Mouse (Mus musculus) skeletal muscle tissue, adult 2 months (tissue): ENCODE measurements around the gene Msh3.
A peak's percentile ranks its signal among the peaks of the same experiment; 100 is the strongest.
"Not testable (repeated sequence)": the region's sequence is repeated elsewhere in the genome, so short reads cannot be mapped to it uniquely, and the experiment has no call there.

Source experiments
- DNase-seq: peaks from one replicate; pipeline ENCODE4 v3.0.0-alpha.2; 2012; ENCODE audit warnings: low read depth, low spot score

Gene Msh3

DNA sequence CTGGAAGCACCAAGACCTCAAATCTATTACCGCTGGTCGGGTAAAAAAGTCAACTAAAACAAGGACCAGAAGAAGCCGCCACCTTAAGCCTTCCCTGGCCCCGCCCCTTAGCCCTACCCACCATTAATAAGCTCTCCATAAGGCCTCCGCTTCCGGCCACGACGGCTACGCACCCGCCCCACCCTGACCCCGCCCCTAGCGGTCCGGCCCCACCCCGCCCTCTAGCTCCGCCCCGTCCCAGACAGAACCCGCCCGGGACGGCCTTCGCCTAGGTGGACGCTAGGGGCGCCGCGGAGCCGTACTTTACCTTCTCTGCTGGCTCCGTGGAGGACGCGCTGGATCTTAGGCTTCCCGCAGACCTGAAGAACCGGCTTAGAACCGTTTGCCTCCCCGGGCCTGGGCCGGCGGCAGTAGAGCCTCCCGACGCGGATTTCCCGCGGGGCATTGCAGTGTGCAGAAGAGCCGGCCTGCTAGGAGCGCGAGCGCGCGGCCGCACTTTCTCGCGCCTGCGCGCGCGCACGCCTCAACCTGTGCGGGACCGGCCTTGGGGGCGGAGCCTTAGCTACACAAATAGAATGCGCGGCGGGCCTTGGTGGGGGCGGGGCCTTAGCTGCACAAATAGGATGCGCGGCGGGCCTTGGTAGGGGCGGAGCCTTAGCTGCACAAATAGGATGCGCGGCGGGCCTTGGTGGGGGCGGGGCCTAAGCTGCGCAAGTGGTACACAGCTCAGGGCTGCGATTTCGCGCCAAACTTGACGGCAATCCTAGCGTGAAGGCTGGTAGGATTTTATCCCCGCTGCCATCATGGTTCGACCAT lies at the start of gene Msh3, which contains the start of gene Dhfr:
Gene Msh3 (minus strand): TSS at position 548 of the 816 bp plus-strand sequence.
Gene Dhfr (plus strand): TSS at position 271 of the 816 bp plus-strand sequence.
- peak; percentile 97 for DNase-seq

DNA sequence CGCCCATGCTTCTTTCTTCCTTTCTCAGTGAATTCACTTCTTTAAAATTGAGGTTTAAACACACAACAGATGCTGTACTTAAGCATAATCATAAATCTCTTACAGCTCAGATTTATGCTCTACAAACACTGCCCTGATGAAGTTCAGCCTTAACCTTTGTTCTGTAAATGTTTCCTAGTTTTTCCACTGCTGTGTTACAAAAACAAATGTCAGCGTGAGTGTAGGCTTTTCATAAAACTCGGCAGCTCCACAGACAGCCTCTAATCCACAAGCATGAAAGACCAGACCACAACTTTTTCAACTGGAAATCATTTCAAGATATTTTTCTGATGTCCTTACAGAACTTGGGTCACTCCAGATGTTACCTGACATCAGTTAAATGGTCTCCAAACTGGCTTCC lies 48.7 kb upstream of the Msh3 start:
- no peak for DNase-seq

DNA sequence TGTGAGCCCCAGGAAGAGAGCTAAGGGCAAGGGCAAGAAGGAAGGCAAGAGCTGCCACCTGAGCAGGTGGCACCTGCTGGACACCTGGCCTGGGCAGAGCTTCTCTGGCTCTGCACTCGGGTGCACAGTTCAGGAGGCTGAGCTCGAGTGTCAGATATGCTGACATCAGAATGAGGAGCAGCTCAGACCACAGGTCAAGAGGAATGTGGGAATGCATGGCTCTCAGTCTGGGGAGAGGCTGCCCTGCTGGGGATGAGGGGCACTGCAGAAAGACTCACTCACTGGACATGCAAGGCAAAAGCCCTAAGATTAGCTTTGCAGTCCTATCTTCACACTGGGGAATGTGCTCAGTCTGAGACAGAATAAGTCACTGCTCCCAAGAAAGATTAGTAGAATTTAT lies 47.3 kb upstream of the Msh3 start:
- DNase-seq = no peak

DNA sequence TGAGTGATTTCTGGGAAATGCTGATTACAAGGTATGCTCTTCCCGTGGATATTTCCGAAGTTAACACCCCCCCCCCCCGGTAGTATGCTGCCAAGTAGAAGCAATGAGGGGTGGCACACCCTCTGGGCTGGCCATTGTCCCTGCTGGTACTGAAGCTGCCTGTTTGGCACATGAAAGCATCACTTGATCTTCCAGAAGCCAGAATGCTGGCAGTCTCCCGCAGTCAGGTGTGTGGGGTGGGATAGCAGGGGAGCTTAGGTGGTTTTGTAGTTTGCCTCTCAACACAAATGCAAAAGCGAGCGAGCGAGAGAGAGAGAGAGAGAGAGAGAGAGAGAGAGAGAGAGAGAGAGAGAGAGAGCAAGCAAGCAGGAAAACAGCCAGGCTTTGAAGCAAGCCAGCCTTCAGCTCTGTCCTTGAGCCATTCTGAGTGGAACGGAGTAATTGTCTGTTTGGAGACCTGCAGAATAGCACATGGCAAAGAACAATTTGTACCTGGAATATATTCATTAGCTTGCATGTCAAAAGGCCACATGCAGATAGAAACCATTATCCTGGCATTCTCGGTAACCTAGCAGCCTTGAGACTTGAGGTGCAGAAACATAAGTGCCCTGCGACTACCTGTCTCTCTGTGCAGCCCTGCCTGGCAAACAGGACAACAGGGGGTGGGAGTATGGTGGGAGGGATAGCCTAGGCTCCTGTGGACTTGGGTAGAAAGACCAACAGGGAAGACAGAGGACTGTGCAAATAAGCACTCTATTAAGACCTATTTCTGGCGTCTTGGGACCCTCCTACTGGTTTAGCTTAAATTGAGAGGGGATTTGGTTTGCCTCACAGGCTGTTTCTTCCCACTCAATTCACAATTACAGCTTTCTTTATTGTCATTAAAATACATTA lies 43.9 kb upstream of the Msh3 start:
- DNase-seq = no peak

DNA sequence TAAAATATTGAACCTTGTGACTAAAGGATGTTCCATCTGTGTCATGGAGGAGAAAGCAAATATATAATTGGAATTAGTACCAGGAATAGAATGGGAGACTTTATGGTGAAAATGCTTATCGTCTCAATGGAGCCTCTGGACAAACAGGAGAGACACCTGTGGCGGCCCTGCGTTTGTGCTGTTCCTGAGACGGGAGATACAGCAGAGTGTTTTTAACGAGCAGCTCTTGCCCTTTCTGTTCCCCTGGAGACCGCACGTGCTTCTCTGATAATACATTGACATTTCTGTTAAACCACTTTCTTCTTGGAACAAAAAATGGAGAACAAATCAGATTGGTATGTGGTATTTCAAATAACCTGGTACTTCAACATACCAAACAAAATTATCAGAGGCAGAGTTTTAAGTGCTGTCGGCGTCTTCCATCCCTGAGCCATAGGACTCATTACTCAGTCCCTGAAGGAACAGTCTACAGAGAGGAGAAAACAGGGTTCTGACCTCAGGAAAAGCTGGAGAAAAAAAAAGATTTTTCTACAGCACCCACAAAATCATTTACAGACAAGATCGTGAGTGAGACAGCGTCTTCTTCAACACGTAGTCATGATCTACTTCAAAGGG lies 38.4 kb upstream of the Msh3 start:
- DNase-seq = no peak

DNA sequence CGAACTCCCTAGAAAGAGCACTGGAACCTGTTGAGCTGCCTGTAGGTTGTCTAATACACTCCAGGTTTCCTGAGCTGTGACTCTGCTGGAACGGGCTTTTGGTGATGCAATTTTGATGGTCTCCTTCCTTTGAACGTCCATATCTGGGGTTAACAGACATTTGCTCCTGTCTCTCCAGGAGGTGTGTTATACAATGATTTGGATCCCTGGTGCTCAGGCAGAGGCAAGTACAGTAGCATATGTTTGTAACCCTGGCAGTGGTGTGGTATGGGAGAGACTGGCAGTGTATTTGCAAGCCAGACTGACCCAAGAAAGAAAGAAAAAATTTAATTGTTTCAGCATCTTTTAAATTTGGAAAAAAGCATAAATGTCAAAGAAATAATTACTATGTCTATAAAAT lies 32.6 kb upstream of the Msh3 start:
- DNase-seq = no peak

DNA sequence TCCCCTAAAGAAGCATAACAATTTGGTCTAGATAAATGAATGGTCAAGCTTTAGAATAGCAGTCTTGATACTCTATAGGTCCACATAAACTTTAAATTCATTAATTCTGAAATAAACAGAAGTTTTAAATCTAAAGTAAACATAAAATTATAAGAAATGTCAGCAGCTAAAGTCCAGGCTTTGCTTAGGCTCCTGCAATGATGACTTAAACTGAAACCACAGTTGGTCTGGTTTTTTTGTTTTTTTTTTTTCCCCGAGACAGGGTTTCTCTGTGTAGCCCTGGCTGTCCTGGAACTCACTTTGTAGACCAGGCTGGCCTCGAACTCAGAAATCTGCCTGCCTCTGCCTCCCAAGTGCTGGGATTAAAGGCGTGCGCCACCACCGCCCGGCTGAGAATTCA lies 16.7 kb upstream of the Msh3 start:
- DNase-seq = not testable (repeated sequence)

DNA sequence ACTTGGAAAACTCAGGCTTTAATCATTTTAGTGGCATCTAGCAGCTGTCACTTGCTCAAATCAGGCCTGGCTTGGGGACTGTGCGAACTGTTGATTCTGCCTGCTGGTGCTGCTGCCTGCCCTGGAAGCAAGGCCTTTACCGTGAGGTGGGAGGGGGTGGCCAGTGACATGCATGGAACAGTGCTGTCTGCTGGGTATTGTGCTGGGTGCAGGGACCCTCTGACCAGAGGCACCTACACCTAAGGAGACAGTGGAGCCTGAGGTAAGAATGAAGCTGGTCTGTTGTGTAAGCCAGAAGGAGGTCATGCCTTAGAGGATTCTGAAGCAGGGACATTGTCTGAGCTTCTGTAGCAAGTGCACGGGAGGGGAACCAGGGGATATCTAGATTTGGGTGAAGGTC lies 16.0 kb upstream of the Msh3 start:
- no peak for DNase-seq

DNA sequence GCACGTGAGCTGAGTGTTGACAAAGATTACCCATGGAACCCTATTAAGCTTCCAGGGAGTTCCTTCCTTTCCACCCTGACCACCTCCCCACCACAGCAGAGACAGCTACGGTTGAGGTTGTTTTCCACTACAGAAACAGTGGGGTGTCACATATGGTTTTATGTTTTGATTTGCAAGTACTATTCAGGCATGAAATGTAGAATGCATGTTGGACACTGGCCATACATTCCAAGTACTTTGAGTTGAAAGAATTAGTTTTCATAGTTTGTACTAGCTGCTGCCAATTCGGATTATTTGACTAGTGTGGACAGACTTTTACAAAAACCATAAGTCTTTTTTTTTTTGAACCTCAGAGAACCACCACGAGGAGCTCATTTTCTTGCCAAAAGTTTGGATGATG lies 10.5 kb upstream of the Msh3 start:
- no peak for DNase-seq

DNA sequence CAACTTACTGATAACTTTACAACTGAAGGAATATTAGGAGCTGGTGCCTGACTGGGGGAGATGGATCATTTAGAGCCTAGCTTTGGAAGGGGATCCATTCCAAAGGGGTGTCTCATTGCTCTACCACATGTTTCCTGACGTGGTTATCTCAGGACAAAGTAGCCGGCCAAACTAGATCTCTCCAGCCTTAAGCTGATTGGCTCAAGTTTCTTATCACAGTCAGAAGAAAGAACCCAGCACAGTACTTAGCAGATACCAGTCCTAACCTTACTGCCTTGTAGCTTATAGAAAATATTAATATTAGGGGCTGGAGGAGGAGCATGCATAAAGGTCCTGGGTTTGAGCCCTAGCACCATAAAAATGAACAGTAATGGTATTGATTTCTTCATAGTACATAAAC lies 6.8 kb upstream of the Msh3 start:
- DNase-seq = no peak

DNA sequence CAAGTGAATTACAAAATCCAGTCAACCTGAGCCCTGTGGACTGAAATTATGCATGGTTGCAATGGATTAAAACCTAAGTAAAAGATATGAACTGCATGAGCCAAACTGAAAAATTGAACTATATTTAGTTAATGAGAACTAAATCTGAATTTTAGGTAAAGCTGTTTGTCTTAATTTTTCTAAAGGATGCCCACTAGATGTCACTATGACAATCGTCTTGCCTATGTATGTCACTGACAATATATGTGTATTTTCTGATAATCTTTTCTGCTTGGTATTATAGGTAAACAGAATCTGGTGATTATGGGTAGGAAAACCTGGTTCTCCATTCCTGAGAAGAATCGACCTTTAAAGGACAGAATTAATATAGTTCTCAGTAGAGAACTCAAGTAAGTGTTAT lies 2.8 kb upstream of the Msh3 start:
- no peak for DNase-seq

DNA sequence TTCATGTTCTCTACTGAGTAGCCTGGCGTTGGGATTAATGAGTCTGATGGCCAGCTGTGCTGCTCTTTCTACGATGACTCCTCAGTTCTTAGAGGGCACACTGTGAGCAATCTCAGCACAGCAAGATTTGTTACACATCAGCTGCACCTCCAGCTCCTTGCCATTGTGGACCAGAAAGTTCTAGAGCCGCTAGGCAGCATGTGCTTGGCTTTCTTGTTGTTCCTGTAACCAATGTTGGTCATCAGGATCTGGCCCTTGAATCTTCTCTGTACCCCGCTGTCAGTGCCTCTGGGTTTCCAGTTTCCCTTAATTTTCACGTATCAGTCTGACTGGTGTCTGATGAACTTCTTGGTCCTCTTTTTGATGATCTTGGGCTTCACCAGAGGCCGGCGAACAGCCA lies 1.6 kb upstream of the Msh3 start:
- DNase-seq = no peak

DNA sequence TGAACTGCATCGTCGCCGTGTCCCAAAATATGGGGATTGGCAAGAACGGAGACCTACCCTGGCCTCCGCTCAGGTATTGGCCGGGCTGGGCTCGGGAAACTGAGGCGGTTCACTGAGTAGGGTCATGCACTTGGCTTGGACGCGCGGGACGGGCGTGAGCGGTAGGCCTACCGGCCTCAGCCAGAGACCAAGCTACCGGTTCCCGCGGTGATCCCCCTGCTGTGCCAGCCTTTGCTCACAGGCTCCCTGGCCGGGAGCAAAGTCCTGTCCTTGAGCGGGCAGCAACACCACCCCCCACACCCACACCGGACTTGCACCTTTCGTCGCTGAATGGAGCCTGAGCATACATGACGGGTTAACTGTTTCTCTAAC lies 455 bp upstream of the Msh3 start:
- peak; percentile 15 for DNase-seq

DNA sequence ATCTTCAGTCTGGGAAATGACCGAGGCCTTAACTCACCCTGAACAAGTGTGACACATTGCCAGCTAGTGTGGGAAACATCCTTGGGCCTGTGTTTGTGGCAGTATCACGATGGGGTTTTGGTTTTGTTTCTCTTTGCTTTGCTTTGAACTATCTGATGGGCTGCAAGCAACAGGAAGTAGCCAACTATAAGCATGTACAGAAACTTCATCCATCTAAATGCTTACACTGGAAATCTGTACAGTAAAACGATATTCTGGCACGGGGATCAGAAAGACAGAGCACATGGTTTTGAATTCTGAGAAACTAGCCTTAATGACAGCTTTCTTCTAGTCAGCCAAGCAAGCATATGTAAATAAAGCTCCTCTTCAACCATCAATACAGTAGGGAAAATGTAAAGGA lies 847 bp downstream of the Msh3 start:
- DNase-seq = no peak

DNA sequence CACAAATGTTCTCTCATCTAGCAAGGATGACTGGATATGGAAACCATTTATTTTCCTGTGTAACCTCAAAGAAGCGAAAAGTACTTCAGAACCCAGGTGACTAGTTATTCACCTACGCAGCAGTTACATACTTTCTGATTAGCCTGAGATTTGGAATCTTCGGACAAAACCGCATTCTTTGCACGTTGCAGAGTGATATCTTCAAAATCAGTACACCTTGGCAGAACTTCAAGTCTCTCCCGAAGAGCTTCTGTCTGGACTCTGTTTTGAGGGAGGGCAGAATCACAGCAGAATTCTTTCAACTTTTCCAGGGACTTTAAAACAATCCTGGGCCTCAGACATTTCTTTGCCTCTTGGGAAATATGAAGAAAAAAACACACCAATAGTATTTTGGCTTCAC lies 3.7 kb downstream of the Msh3 start:
- DNase-seq = no peak

DNA sequence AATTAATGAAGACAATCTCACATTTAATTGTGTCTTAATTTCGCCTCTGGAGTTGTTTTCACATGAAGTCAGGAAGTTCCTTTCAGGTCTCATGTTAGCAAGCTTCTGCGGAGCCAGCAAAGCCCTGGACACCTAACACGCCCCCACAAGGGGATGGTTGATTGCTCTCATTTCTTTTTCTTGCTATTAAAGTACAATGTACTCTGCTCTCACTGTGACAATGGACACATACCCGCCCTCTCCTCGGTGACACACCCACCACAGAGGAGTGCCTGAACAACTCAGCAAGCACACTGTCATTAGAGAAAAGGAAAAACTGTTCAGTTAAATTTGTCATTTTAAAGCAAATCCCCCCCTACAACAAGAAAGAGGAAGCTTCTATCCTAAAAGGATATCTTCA lies 8.5 kb downstream of the Msh3 start:
- DNase-seq = no peak

DNA sequence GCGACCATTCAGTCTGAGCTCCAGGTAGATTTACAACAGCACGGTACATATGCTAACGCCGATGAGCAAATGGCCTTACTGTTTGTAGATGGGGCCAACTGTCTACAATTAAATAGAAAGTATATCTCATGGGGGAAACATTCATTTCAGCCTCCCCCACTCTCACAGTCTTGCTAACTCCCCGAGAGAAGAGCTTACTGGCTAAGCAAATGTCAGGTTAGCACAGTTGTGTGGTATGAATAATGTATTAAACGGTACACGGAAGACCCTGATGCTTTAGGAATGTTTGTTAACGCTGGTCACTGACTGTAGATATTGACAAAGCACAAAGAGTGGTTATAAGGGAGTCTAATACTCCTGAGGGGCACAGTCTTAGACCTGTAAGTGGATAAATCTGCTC lies 10.8 kb downstream of the Msh3 start:
- DNase-seq = no peak

DNA sequence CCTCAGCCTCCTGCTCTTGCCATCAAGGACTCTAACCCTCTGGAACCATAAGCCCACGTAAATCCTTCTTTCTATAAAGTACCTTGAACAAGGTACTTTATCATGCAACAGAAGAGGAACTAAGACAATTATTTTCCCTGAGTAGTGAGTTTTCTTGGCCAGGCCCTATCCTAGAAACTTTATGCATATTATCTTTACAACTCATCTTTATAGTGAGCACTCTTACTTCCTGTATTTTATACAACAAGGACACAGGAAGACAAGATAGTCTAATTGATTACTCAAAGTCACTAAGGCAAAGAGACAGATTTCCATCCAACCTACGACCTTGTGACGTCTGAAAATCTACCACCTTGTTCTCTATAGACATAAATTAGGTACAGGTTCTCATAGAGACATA lies 15.0 kb downstream of the Msh3 start:
- no peak for DNase-seq

DNA sequence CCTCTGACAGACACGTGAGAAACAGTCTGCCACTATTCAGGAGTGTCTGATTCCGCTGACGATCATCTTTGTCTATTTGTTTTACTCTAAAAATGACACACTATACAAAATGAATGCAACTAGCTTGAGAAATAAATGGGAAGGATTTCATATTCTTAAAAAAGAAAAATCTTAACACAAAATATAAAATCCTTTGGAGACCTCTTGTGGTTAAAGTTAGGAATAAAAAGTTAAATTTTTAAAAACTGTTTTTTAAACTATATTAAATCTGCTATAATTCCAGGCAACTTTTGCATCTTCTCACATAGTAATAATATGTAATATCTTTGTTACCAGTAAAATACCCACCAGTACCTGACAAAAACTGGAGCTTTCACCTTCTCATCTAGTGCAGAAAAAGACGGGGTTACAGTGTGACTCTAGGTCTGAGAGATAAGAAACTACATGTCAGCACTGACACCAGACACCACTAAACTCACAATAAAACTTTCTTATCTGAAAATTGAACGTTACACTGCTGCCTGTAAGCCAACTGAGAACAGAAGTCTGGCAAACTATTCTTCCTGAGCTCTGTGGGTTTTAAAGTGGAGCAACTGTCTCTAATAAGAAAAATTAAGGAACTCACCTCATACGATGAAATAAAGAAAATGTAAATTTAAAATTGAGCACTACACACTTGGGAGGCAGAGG lies 16.9 kb downstream of the Msh3 start:
- no peak for DNase-seq

DNA sequence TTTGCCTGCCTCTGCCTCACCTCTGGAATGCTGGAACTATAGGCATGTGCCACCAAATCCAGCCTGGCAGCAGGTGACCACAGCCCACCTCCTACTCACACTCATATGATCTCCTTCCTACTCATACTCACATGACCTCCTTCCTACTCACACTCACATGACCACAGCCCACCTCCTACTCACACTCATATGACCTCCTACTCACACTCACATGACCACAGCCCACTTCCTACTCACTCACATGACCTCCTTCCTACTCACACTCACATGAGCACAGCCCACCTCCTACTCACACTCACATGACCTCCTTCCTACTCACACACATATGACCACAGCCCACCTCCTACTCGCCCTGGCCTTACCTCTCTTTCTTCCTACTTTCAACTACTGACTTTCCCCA lies 17.9 kb downstream of the Msh3 start:
- no peak for DNase-seq

DNA sequence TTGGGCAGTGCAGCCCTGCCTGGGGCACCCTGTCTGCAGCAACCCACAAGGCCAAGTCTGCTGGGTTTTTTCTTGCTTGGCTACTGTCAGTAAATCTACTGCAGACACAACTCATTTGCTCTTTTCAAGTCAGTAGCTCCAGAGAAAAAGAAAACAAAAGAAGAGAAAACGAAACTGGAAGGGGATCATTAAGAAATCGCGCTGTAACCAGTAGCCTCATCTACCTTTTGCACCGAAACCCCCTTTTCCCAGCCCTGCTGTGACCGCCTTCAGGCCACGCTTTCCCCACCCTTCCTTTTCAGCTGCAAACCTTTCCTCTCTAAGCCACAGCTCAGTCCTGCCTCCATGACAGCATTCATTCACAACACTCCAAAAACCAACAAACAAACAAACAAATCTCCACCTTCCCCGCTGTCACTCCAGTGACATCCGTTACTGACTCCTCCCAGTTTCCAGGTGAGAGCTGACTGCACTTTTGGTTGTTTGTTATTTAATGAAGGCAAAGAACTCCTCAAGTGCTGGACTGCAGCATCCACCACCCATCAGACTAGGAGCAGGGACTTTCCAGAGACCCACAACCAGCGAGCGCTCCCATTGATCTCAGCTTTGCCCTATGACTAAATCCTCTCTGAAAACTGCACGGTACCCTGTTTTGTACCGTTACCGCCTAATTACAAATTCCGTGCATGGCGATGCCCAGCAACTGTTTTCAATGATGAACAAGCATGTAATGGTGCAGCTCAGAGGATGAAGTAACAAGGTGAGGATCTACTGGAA lies 22.5 kb downstream of the Msh3 start:
- DNase-seq = no peak
